7 mouse cellular contexts compared by ENCODE assay signal in the genomic region with DNA sequence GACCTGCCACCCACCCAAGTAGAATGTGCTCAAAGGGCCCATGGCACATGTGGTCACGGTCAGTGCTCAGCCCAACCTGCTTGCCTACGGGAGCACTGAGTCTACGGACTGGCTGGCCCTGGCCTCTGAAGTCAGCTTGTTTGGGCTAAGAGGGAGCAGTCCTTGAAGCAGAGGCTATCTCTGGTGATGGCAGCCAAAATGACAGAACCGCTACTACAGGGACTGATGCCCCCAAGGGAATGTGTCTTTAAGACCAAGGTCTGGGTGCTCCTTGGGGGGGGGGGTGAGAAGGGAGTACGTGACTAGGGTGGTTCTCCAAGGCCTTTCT. TPM values are rescaled to one million over a fixed set of nuclear protein-coding genes. Genes with fewer than 3 reads are reported as not detected.
DNase-seq lines count a peak whose midpoint lies in the region; ATAC-seq and TF ChIP-seq lines count a peak whose summit lies in the region.

No protein-coding gene starts in this region.

- WGBS in liver, embryonic 13.5 days (ENCODE audit: insufficient replicate concordance): 46% methylated on average over 5 of the region's 5 CpGs
- WGBS in neural tube, embryonic 15.5 days: 45% methylated on average over 5 of the region's 5 CpGs

- H3K36me3 ChIP-seq in liver, embryonic 13.5 days: no peaks in the 10 kb centered on the region
- no peaks in the 10 kb centered on the region for H3K36me3 ChIP-seq in neural tube, embryonic 15.5 days

- no peaks in the 10 kb centered on the region for H3K9me3 ChIP-seq in liver, embryonic 13.5 days (replicated peaks)
- no peaks in the 10 kb centered on the region for H3K9me3 ChIP-seq in neural tube, embryonic 15.5 days (replicated peaks)

- H3K4me2 ChIP-seq in liver, embryonic 13.5 days: peak overlapping the region; percentile 36
- peak overlapping the region; percentile 46 for H3K4me2 ChIP-seq in neural tube, embryonic 15.5 days

- no peak for TF ChIP-seq POLR2A in bone marrow macrophage, adult 2 months (IDR thresholded peaks at IDR 0.05; ENCODE audit: borderline replicate concordance, low read depth, low read length)

- no peak overlapping the region for H3K9ac ChIP-seq in liver, embryonic 13.5 days
- H3K9ac ChIP-seq in neural tube, embryonic 15.5 days (replicated peaks): no peak overlapping the region

- ATAC-seq in liver, embryonic 13.5 days (ENCODE audit: low read depth): no peak
- peak; percentile 49; the same call in 1 of the 2 replicates for ATAC-seq in neural tube, embryonic 15.5 days (ENCODE audit: low FRiP score)

- no peak overlapping the region for H3K27ac ChIP-seq in liver, embryonic 13.5 days
- no peak overlapping the region for H3K27ac ChIP-seq in bone marrow macrophage, adult 2 months (ENCODE audit: insufficient read depth, low read depth, low read length)
- H3K27ac ChIP-seq in neural tube, embryonic 15.5 days (replicated peaks): peak overlapping the region; percentile 42

- peaks cover 29% of the 10 kb centered on the region for H3K27me3 ChIP-seq in liver, embryonic 13.5 days
- H3K27me3 ChIP-seq in neural tube, embryonic 15.5 days (replicated peaks): 0 out of 2 replicates have a peak, but pooled peaks cover 6% of the 10 kb centered on the region

- no peak for DNase-seq in liver, embryonic 13.5 days
- no peak for DNase-seq in liver
- DNase-seq in kidney, adult 9 months: peak; percentile 13
- DNase-seq in T-cell, adult 2 months (ENCODE audit: low spot score): no peak
- DNase-seq in thymus, postnatal 25 days: no peak

- no peaks in the 10 kb centered on the region for H3K4me1 ChIP-seq in liver, embryonic 13.5 days (replicated peaks)
- no peaks in the 10 kb centered on the region; the same call in 1 of the 2 replicates for H3K4me1 ChIP-seq in bone marrow macrophage, adult 2 months (ENCODE audit: control insufficient read depth, insufficient read depth, low read length)
- peaks cover 33% of the 10 kb centered on the region for H3K4me1 ChIP-seq in neural tube, embryonic 15.5 days

- H3K4me3 ChIP-seq in liver, embryonic 13.5 days (replicated peaks): no peak overlapping the region
- peak overlapping the region; percentile 56 for H3K4me3 ChIP-seq in bone marrow macrophage, adult 2 months (ENCODE audit: insufficient read depth, low read length)
- H3K4me3 ChIP-seq in neural tube, embryonic 15.5 days (replicated peaks): no peak overlapping the region

- no peak for TF ChIP-seq CTCF in bone marrow macrophage, adult 2 months (IDR thresholded peaks at IDR 0.05; ENCODE audit: low read depth, low read length)

RNA-seq across cellular contexts. Expression of gene Inhbb, which starts 35.4 kb away (rescaled TPM):
- polyA plus RNA-seq in liver, embryonic 13.5 days (2015; fragmentation: Nextera tagmentation; extraction: Ambion mirVana): 0.05 and 0.09 TPM in 2 replicates
- 0.19 and 0.51 TPM in 2 replicates for polyA plus RNA-seq in bone marrow macrophage, adult 2 months (2012; ENCODE audit: insufficient read depth, insufficient read length, missing spikeins)
- 2.1 and 2.4 TPM in 2 replicates for polyA plus RNA-seq in neural tube, embryonic 15.5 days (2015; fragmentation: Nextera tagmentation; extraction: Ambion mirVana)

RNA-seq across cellular contexts. Expression of gene Ralb, which starts 47.1 kb away (rescaled TPM):
- polyA plus RNA-seq in liver, embryonic 13.5 days (2015; fragmentation: Nextera tagmentation; extraction: Ambion mirVana): 43.9 and 47.2 TPM in 2 replicates
- 81.8 and 82.8 TPM in 2 replicates for polyA plus RNA-seq in bone marrow macrophage, adult 2 months (2012; ENCODE audit: insufficient read depth, insufficient read length, missing spikeins)
- polyA plus RNA-seq in neural tube, embryonic 15.5 days (2015; fragmentation: Nextera tagmentation; extraction: Ambion mirVana): 65.3 and 83.4 TPM in 2 replicates
